Comparison of ENCODE assay signal across 9 mouse cellular contexts in genomic region chr3:28543380-28543984, GRCm38 (mm10).
A peak's percentile ranks its signal among the peaks of the same experiment; 100 is the strongest.
DNase-seq lines count a peak whose midpoint lies in the region; ATAC-seq and TF ChIP-seq lines count a peak whose summit lies in the region.
"Had no signal": no experiment of that assay in that cellular context is flagged by ENCODE, and none has a peak within 500 bp of the region (broad histone marks: within the 10 kb centered on the region; RNA-seq: fewer than 3 reads in every experiment).

No protein-coding gene starts in this region.

- WGBS in hindbrain, embryonic 15.5 days = 79% methylated on average over 10 of the region's 10 CpGs
- WGBS in hindbrain, embryonic 12.5 days = 78% methylated on average over 10 of the region's 10 CpGs

- peak; percentile 56; the same call in 1 of the 2 replicates for ATAC-seq in hindbrain, embryonic 15.5 days (ENCODE audit: low FRiP score, low read depth)
- no peak for ATAC-seq in hindbrain, embryonic 12.5 days (ENCODE audit: low FRiP score)
- peak; percentile 71 for ATAC-seq in megakaryocyte, adult 5-6 weeks (ENCODE audit: poor library complexity, severe bottlenecking)

- H3K36me3 ChIP-seq in hindbrain, embryonic 15.5 days = peaks cover 15% of the 10 kb centered on the region; the same call in 1 of the 2 replicates
- 0 out of 2 replicates have a peak, but pooled peaks cover 2% of the 10 kb centered on the region for H3K36me3 ChIP-seq in hindbrain, embryonic 12.5 days
- H3K36me3 ChIP-seq in C2C12 (ENCODE audit: control insufficient read depth, insufficient read depth) = no peaks in the 10 kb centered on the region
- H3K36me3 ChIP-seq: liver, embryonic 13.5 days had no signal

- peak; percentile 30 for TF ChIP-seq CTCF in C2C12 (IDR thresholded peaks at IDR 0.05; ENCODE audit: control insufficient read depth, insufficient read depth, insufficient read length)

- no peak overlapping the region for H3K27ac ChIP-seq in hindbrain, embryonic 15.5 days (replicated peaks)
- H3K27ac ChIP-seq in hindbrain, embryonic 12.5 days = no peak overlapping the region
- H3K27ac ChIP-seq: liver, embryonic 13.5 days had no signal

- H3K79me3 ChIP-seq in C2C12 (ENCODE audit: low read depth) = no peaks in the 10 kb centered on the region

- H3K9me3 ChIP-seq in hindbrain, embryonic 15.5 days = no peaks in the 10 kb centered on the region
- no peaks in the 10 kb centered on the region for H3K9me3 ChIP-seq in hindbrain, embryonic 12.5 days (replicated peaks)
- H3K9me3 ChIP-seq: liver, embryonic 13.5 days had no signal

- H3K79me2 ChIP-seq in C2C12 (ENCODE audit: control insufficient read depth, insufficient read depth) = no peaks in the 10 kb centered on the region

- intact Hi-C loops in left cerebral cortex, postnatal 25 days (cut with DNase I) = no loop called here

- H3K4me3 ChIP-seq in hindbrain, embryonic 15.5 days = no peak overlapping the region
- no peak overlapping the region for H3K4me3 ChIP-seq in hindbrain, embryonic 12.5 days
- no peak overlapping the region for H3K4me3 ChIP-seq in C2C12 (ENCODE audit: insufficient read depth, poor library complexity, severe bottlenecking)
- H3K4me3 ChIP-seq: liver, embryonic 13.5 days had no signal

- no peaks in the 10 kb centered on the region for H3K27me3 ChIP-seq in hindbrain, embryonic 15.5 days
- no peaks in the 10 kb centered on the region for H3K27me3 ChIP-seq in hindbrain, embryonic 12.5 days
- no peaks in the 10 kb centered on the region for H3K27me3 ChIP-seq in C2C12 (ENCODE audit: control insufficient read depth, insufficient read depth, insufficient read length)
- H3K27me3 ChIP-seq: liver, embryonic 13.5 days had no signal

- DNase-seq in ZHBTc4 (ENCODE audit: low read depth, low spot score) = peak; percentile 15
- peak; percentile 21 to 39 for DNase-seq in heart, adult 9 months (ENCODE audit: low spot score in 2 of 2)
- no peak for DNase-seq in left cerebral cortex, postnatal 25 days (ENCODE audit: low spot score in 2 of 2)
- DNase-seq in right cerebral cortex, postnatal 25 days = no peak
- DNase-seq: liver, embryonic 13.5 days had no signal

- H3K4me1 ChIP-seq in hindbrain, embryonic 15.5 days (replicated peaks) = 0 out of 2 replicates have a peak, but pooled peaks cover 5% of the 10 kb centered on the region
- H3K4me1 ChIP-seq in hindbrain, embryonic 12.5 days = peaks cover 9% of the 10 kb centered on the region
- H3K4me1 ChIP-seq: liver, embryonic 13.5 days had no signal

- no peak overlapping the region for H3ac ChIP-seq in C2C12 (ENCODE audit: control insufficient read depth, insufficient read length, low read depth)

- H3K9ac ChIP-seq in hindbrain, embryonic 15.5 days = no peak overlapping the region
- no peak overlapping the region for H3K9ac ChIP-seq in hindbrain, embryonic 12.5 days
- H3K9ac ChIP-seq: liver, embryonic 13.5 days had no signal

- H3K4me2 ChIP-seq in hindbrain, embryonic 15.5 days = no peak overlapping the region
- no peak overlapping the region for H3K4me2 ChIP-seq in hindbrain, embryonic 12.5 days (replicated peaks)
- H3K4me2 ChIP-seq: liver, embryonic 13.5 days had no signal

TF ChIP-seq in C2C12, 6 proteins besides CTCF, POLR2A, EP300 and RAD21:
- no peak for TF ChIP-seq CEBPB (IDR thresholded peaks at IDR 0.05; ENCODE audit: low read depth)
- TF ChIP-seq MYOG (IDR thresholded peaks at IDR 0.05; ENCODE audit: control insufficient read depth, extremely low read depth, insufficient read length) = no peak

Comparison
In these comparisons a context has a peak if more than half of its experiments do, and no peak if none do; other contexts are left out.
1. DNase-seq: peak in ZHBTc4 (single experiment) and heart, adult 9 months (2 of 2); none in left cerebral cortex, postnatal 25 days (0 of 2) and right cerebral cortex, postnatal 25 days (single experiment).